Mouse (Mus musculus) megakaryocyte, adult 5-6 weeks (primary cell): ENCODE data around the gene Ltbp3. TPM values are rescaled to one million over a fixed set of nuclear protein-coding genes. Genes with fewer than 3 reads are reported as not detected.

Experiments
- ATAC-seq: 2 replicates; pipeline ENCODE4 v1.8.0; 2016; ENCODE audit warnings: mild to moderate bottlenecking, inconsistent platforms; ENCODE audit not compliant: poor library complexity, severe bottlenecking
- total RNA-seq, 2 experiments: library from RNA; stranded (forward) in 1 of 2; stranded (reverse) in 1 of 2; fragments of 153-499, 151-499 nt in 1 of 2; fragments of 221-1000, 200-1000 nt in 1 of 2; gene quantifications; 2 replicates each; pipeline versions ENCODE4 v1.2.3 to v1.2.4; 2015 to 2017

Ltbp3 gene
- total RNA-seq, 2 experiments from 2014 or later = 0.18 to 1.5 TPM

- no peak for ATAC-seq
These were observed 16.7 kb upstream of the Ltbp3 start for GRCm38 (mm10) chr19:5723934-5724548.

GRCm38 (mm10) chr19:5724549-5724941, 16.2 kb upstream of the Ltbp3 start:
- ATAC-seq = peak; percentile 67

- peak; percentile 8 for ATAC-seq
These were observed 15.5 kb upstream of the Ltbp3 start for GRCm38 (mm10) chr19:5725029-5725707.

- peak; percentile 25 for ATAC-seq
These were observed 14.8 kb upstream of the Ltbp3 start, which contains the start of gene Ehbp1l1 for GRCm38 (mm10) chr19:5725767-5726515. Gene Ehbp1l1, minus strand, starts transcription at chr19:5726317.

- no peak for ATAC-seq
These were observed 13.6 kb upstream of the Ltbp3 start for GRCm38 (mm10) chr19:5726961-5727578.

GRCm38 (mm10) chr19:5727701-5728100, 13.0 kb upstream of the Ltbp3 start:
- peak; percentile 30 for ATAC-seq

GRCm38 (mm10) chr19:5728631-5729443, 11.9 kb upstream of the Ltbp3 start:
- ATAC-seq = no peak

GRCm38 (mm10) chr19:5729444-5729815, 11.3 kb upstream of the Ltbp3 start, which contains the start of gene Fam89b:
Gene Fam89b, minus strand, starts transcription at chr19:5729653.
- peak; percentile 34 for ATAC-seq

GRCm38 (mm10) chr19:5730314-5731186, 10.2 kb upstream of the Ltbp3 start:
- ATAC-seq = no peak

- ATAC-seq = peak; percentile 73
These were observed 9.3 kb upstream of the Ltbp3 start for GRCm38 (mm10) chr19:5731264-5731978.

GRCm38 (mm10) chr19:5734325-5734724, 6.4 kb upstream of the Ltbp3 start:
- ATAC-seq = no peak

- no peak for ATAC-seq
These were observed 1.3 kb upstream of the Ltbp3 start for GRCm38 (mm10) chr19:5739446-5739845.

GRCm38 (mm10) chr19:5741641-5742240, 1.0 kb downstream of the Ltbp3 start:
- peak; percentile 14; the same call in 1 of the 2 replicates for ATAC-seq

GRCm38 (mm10) chr19:5742241-5742641, 1.5 kb downstream of the Ltbp3 start:
- ATAC-seq = no peak

- peak; percentile 63 for ATAC-seq
These were observed 2.9 kb downstream of the Ltbp3 start for GRCm38 (mm10) chr19:5743576-5743975.

GRCm38 (mm10) chr19:5745756-5746710, 5.3 kb downstream of the Ltbp3 start:
- ATAC-seq = no peak

- ATAC-seq = no peak
These were observed 6.2 kb downstream of the Ltbp3 start for GRCm38 (mm10) chr19:5746907-5747363.
